Mouse (Mus musculus): Measurements from ENCODE around the gene Inpp5e. TPM values are rescaled to one million over a fixed set of nuclear protein-coding genes. Genes with fewer than 3 reads are reported as not detected.

Gene Inpp5e
- polyA plus RNA-seq, 1 experiment from 2014 or later: 10.1 TPM

Other genes with a start within 250 kb of the Inpp5e start
- gene Lhx3, start 200.9 kb downstream of the Inpp5e start, polyA plus RNA-seq (2016; fragmentation: Nextera tagmentation; extraction: Ambion mirVana): 0.22 TPM in 1 of 2 replicates, not detected in the other
- 11.6 and 11.7 TPM in 2 replicates for gene Qsox2, start 171.7 kb downstream of the Inpp5e start, polyA plus RNA-seq (2016; fragmentation: Nextera tagmentation; extraction: Ambion mirVana)
- 0.01 and 0.02 TPM in 2 replicates for gene Ccdc187, start 114.6 kb downstream of the Inpp5e start, polyA plus RNA-seq (2016; fragmentation: Nextera tagmentation; extraction: Ambion mirVana)
- gene Gpsm1, start 93.7 kb downstream of the Inpp5e start, polyA plus RNA-seq (2016; fragmentation: Nextera tagmentation; extraction: Ambion mirVana): 8.1 and 8.6 TPM in 2 replicates
- 16.1 and 17.0 TPM in 2 replicates for gene Dnlz, start 57.1 kb downstream of the Inpp5e start, polyA plus RNA-seq (2016; fragmentation: Nextera tagmentation; extraction: Ambion mirVana)
- gene Card9, start 48.3 kb downstream of the Inpp5e start, polyA plus RNA-seq (2016; fragmentation: Nextera tagmentation; extraction: Ambion mirVana): 1.2 and 1.3 TPM in 2 replicates
- 20.6 and 24.7 TPM in 2 replicates for gene Snapc4, start 28.6 kb downstream of the Inpp5e start, polyA plus RNA-seq (2016; fragmentation: Nextera tagmentation; extraction: Ambion mirVana)
- gene Entr1, start 19.9 kb downstream of the Inpp5e start, polyA plus RNA-seq (2016; fragmentation: Nextera tagmentation; extraction: Ambion mirVana): 74.9 and 76.2 TPM in 2 replicates
- gene Pmpca, start 19.9 kb downstream of the Inpp5e start, polyA plus RNA-seq (2016; fragmentation: Nextera tagmentation; extraction: Ambion mirVana): 108 and 110 TPM in 2 replicates
- 13.0 and 14.4 TPM in 2 replicates for gene Sec16a, start 36.0 kb upstream of the Inpp5e start, polyA plus RNA-seq (2016; fragmentation: Nextera tagmentation; extraction: Ambion mirVana)
- gene Notch1, start 107.5 kb upstream of the Inpp5e start, polyA plus RNA-seq (2016; fragmentation: Nextera tagmentation; extraction: Ambion mirVana): 4.1 and 4.4 TPM in 2 replicates
- gene Egfl7, start 170.8 kb upstream of the Inpp5e start, polyA plus RNA-seq (2016; fragmentation: Nextera tagmentation; extraction: Ambion mirVana): 106 and 120 TPM in 2 replicates
- not detected in 2 replicates for gene Gm20532, start 177.4 kb upstream of the Inpp5e start, polyA plus RNA-seq (2016; fragmentation: Nextera tagmentation; extraction: Ambion mirVana)
- 26.7 and 28.7 TPM in 2 replicates for gene Agpat2, start 195.2 kb upstream of the Inpp5e start, polyA plus RNA-seq (2016; fragmentation: Nextera tagmentation; extraction: Ambion mirVana)
- gene Fam69b, start 219.3 kb upstream of the Inpp5e start, polyA plus RNA-seq (2016; fragmentation: Nextera tagmentation; extraction: Ambion mirVana): 4.6 and 5.5 TPM in 2 replicates

Data from liver, embryonic 12.5 days (tissue).